23 mouse cellular contexts compared by ENCODE assay signal in genomic region chr6:129374937-129375471, GRCm38 (mm10). TPM values are rescaled to one million over a fixed set of nuclear protein-coding genes. Genes with fewer than 3 reads are reported as not detected.
DNase-seq lines count a peak whose midpoint lies in the region; ATAC-seq lines count a peak whose summit lies in the region.
"Had no signal": no experiment of that assay in that cellular context is flagged by ENCODE, and none has a peak within 500 bp of the region (broad histone marks: within the 10 kb centered on the region; RNA-seq: fewer than 3 reads in every experiment).

No protein-coding gene starts in this region.

- peak; percentile 31 to 43 for DNase-seq in spleen, postnatal 36 days (ENCODE audit: low spot score in 2 of 2)
- no peak for DNase-seq in spleen, postnatal 14 days (ENCODE audit: low spot score in 2 of 2)
- DNase-seq in adrenal gland, postnatal 36 days: no peak
- no peak for DNase-seq in thymus, postnatal 4 days
- DNase-seq in natural killer cell, adult 2 months (ENCODE audit: low spot score in 2 of 2): no peak
- DNase-seq: cerebellum, adult 11 months; cerebellum, postnatal 14 days; embryo, embryonic 11 days; gastrocnemius, adult 2 months; kidney, adult 11 months; kidney, postnatal 36 days; layer of hippocampus, adult 9-11 months; lung, postnatal 4 days; right cerebral cortex, postnatal 14 days; thymus, adult 2 months had no signal

- peak; percentile 83 to 94 for ATAC-seq in hematopoietic stem cell, adult 5-6 weeks (replicated peaks in 1 of 2; ENCODE audit: insufficient read depth in 1 of 2, low FRiP score in 2 of 2, low TSS enrichment in 1 of 2, low read depth in 1 of 2, poor library complexity in 2 of 2, severe bottlenecking in 2 of 2)
- peak; percentile 90 for ATAC-seq in megakaryocyte progenitor cell, adult 5-6 weeks (replicated peaks; ENCODE audit: poor library complexity)
- ATAC-seq: forebrain, embryonic 14.5 days; hindbrain, embryonic 16.5 days had no signal

RNA-seq across cellular contexts. Expression of gene Clec12b, which starts 10.7 kb away (rescaled TPM):
- 0.25 TPM in 1 of 2 replicates, not detected in the other for total RNA-seq in hematopoietic stem cell, adult 5-6 weeks (2017)
- total RNA-seq in megakaryocyte progenitor cell, adult 5-6 weeks (2015): not detected in 2 replicates
- not detected in 2 replicates for total RNA-seq in megakaryocyte progenitor cell, adult 5-6 weeks (2017)
- not detected for total RNA-seq in adrenal gland, postnatal 36 days (2021)
- total RNA-seq: gastrocnemius, adult 2 months; left cerebral cortex, adult 18-20 months; left cerebral cortex, postnatal 36 days had no signal

RNA-seq across cellular contexts. Expression of gene Clec1b, which starts 22.1 kb away (rescaled TPM):
- 1.6 and 6.3 TPM in 2 replicates for total RNA-seq in hematopoietic stem cell, adult 5-6 weeks (2017)
- 0.17 and 0.22 TPM in 2 replicates for total RNA-seq in megakaryocyte progenitor cell, adult 5-6 weeks (2015)
- total RNA-seq in megakaryocyte progenitor cell, adult 5-6 weeks (2017): 0.17 and 0.42 TPM in 2 replicates
- total RNA-seq in adrenal gland, postnatal 36 days (2021): 1 to 10 TPM in 1 of 2 experiments, under 1 TPM in 1; 0.56 to 1.2 TPM

RNA-seq across cellular contexts. Expression of gene Clec12a, which starts 32.5 kb away (rescaled TPM):
- 85.2 and 94.1 TPM in 2 replicates for total RNA-seq in hematopoietic stem cell, adult 5-6 weeks (2017)
- 726 and 820 TPM in 2 replicates for total RNA-seq in megakaryocyte progenitor cell, adult 5-6 weeks (2015)
- 640 and 745 TPM in 2 replicates for total RNA-seq in megakaryocyte progenitor cell, adult 5-6 weeks (2017)
- total RNA-seq in adrenal gland, postnatal 36 days (2021): 1 to 10 TPM in 1 of 2 experiments, under 1 TPM in 1; 0.93 to 1.4 TPM

RNA-seq across cellular contexts. Expression of gene Clec9a, which starts 33.7 kb away (rescaled TPM):
- total RNA-seq in hematopoietic stem cell, adult 5-6 weeks (2017): 0.50 and 1.0 TPM in 2 replicates
- total RNA-seq in megakaryocyte progenitor cell, adult 5-6 weeks (2015): 5.2 and 6.3 TPM in 2 replicates
- 2.0 and 3.4 TPM in 2 replicates for total RNA-seq in megakaryocyte progenitor cell, adult 5-6 weeks (2017)
- under 1 TPM; 0.13 to 0.17 TPM for total RNA-seq in adrenal gland, postnatal 36 days (2021)
- total RNA-seq: gastrocnemius, adult 2 months; gastrocnemius, postnatal 4 days; left cerebral cortex, adult 18-20 months; left cerebral cortex, postnatal 36 days had no signal

RNA-seq across cellular contexts. Expression of gene 4922502D21Rik, which starts 43.4 kb away (rescaled TPM):
- not detected in 2 replicates for total RNA-seq in hematopoietic stem cell, adult 5-6 weeks (2017)
- total RNA-seq in megakaryocyte progenitor cell, adult 5-6 weeks (2015): 0.42 TPM in 1 of 2 replicates, not detected in the other
- 0.34 TPM in 1 of 2 replicates, not detected in the other for total RNA-seq in megakaryocyte progenitor cell, adult 5-6 weeks (2017)
- not detected for total RNA-seq in adrenal gland, postnatal 36 days (2021)
- total RNA-seq: adrenal gland, postnatal 4 days; gastrocnemius, adult 2 months; gastrocnemius, postnatal 4 days; left cerebral cortex, adult 18-20 months; left cerebral cortex, postnatal 36 days had no signal

Comparison
In these comparisons a context has a peak if more than half of its experiments do, and no peak if none do; other contexts are left out.
1. DNase-seq: peak in spleen, postnatal 36 days (2 of 2); none in spleen, postnatal 14 days (0 of 2), adrenal gland, postnatal 36 days (0 of 2), thymus, postnatal 4 days (single experiment) and natural killer cell, adult 2 months (0 of 2).
2. RNA of gene Clec12a, which starts 32.5 kb away (total RNA-seq): 640 to 820 TPM in megakaryocyte progenitor cell, adult 5-6 weeks and 85.2 to 94.1 TPM in hematopoietic stem cell, adult 5-6 weeks; 0.93 to 1.4 TPM in adrenal gland, postnatal 36 days; every median in the first group is over 10 times any median in the second.